Mouse (Mus musculus) c-Kit-negative CD71-positive TER-119-positive erythroid progenitor cells, embryonic 14.5 days (primary cell): ENCODE data around the gene Pip4k2b.
"Not testable (repeated sequence)": the region's sequence is repeated elsewhere in the genome, so short reads cannot be mapped to it uniquely, and the experiment has no call there.

Experiments used
- DNase-seq: peaks from one replicate; pipeline ENCODE4 v3.0.0-alpha.2; 2013; ENCODE audit warnings: low read depth, low spot score

Gene Pip4k2b

GRCm38 (mm10) chr11:97744063-97744717 lies at the start of gene Pip4k2b:
Pip4k2b (minus strand) TSS chr11:97744704.
- peak; percentile 36 for DNase-seq

GRCm38 (mm10) chr11:97793165-97793564 lies 48.7 kb upstream of the Pip4k2b start:
- peak; percentile 49 for DNase-seq

GRCm38 (mm10) chr11:97790778-97791438 lies 46.4 kb upstream of the Pip4k2b start:
- DNase-seq, result not testable (repeated sequence)

- DNase-seq, result no peak
Observed at GRCm38 (mm10) chr11:97789727-97790126, 45.2 kb upstream of the Pip4k2b start.

GRCm38 (mm10) chr11:97787961-97788360 lies 43.5 kb upstream of the Pip4k2b start:
- no peak for DNase-seq

GRCm38 (mm10) chr11:97782564-97782895 lies 38.0 kb upstream of the Pip4k2b start:
- no peak for DNase-seq

GRCm38 (mm10) chr11:97781832-97782563 lies 37.5 kb upstream of the Pip4k2b start, which contains the start of gene Rpl23:
Rpl23 (minus strand) TSS chr11:97782437.
- DNase-seq, result peak; percentile 97

GRCm38 (mm10) chr11:97781478-97781831 lies 37.0 kb upstream of the Pip4k2b start:
- no peak for DNase-seq

- no peak for DNase-seq
Observed at GRCm38 (mm10) chr11:97779968-97780701, 35.6 kb upstream of the Pip4k2b start.

- no peak for DNase-seq
Observed at GRCm38 (mm10) chr11:97778918-97779317, 34.4 kb upstream of the Pip4k2b start.

- DNase-seq, result no peak
Observed at GRCm38 (mm10) chr11:97777129-97777529, 32.6 kb upstream of the Pip4k2b start.

GRCm38 (mm10) chr11:97776497-97777128 lies 32.1 kb upstream of the Pip4k2b start:
- no peak for DNase-seq

GRCm38 (mm10) chr11:97775808-97776496 lies 31.4 kb upstream of the Pip4k2b start, which contains the start of gene 1700001P01Rik:
1700001P01Rik (minus strand) TSS chr11:97775918.
- no peak for DNase-seq

GRCm38 (mm10) chr11:97775186-97775585 lies 30.7 kb upstream of the Pip4k2b start:
- DNase-seq, result no peak

GRCm38 (mm10) chr11:97771410-97771809 lies 26.9 kb upstream of the Pip4k2b start:
- no peak for DNase-seq

GRCm38 (mm10) chr11:97769704-97770103 lies 25.2 kb upstream of the Pip4k2b start:
- DNase-seq, result no peak

- DNase-seq, result peak; percentile 89
Observed at GRCm38 (mm10) chr11:97766154-97766881, 21.8 kb upstream of the Pip4k2b start, which contains the start of gene Cwc25. Cwc25 (minus strand) TSS chr11:97766556.

GRCm38 (mm10) chr11:97761638-97762037 lies 17.1 kb upstream of the Pip4k2b start:
- DNase-seq, result no peak

GRCm38 (mm10) chr11:97758942-97759341 lies 14.4 kb upstream of the Pip4k2b start:
- DNase-seq, result no peak

GRCm38 (mm10) chr11:97758125-97758524 lies 13.6 kb upstream of the Pip4k2b start:
- DNase-seq, result no peak
